Mouse (Mus musculus) liver, adult 10 weeks (tissue): ENCODE measurements around the gene Zfp280d. TPM values are rescaled to one million over a fixed set of nuclear protein-coding genes. Genes with fewer than 3 reads are reported as not detected.

Experiments
- polyA plus RNA-seq: library from polyadenylated mRNA; stranded (reverse); fragments of 350-450 nt; fragmentation: Illumina TruSeq; extraction: RNeasy Lipid Tissue Mini Kit (QIAGEN cat#74804); gene quantifications from one replicate; pipeline ENCODE4 v1.2.3, GENCODE M21; 2014; ENCODE audit warnings: low read depth, low replicate concordance

Zfp280d gene
- 24.9 TPM for polyA plus RNA-seq

GRCm38 (mm10) chr9:72274677-72275076 lies at the start of gene Zfp280d:
Gene Zfp280d (plus strand): TSS chr9:72274860.

Other genes starting within 250 kb of the Zfp280d start
- gene Tcf12, start 163.0 kb upstream of the Zfp280d start, polyA plus RNA-seq: 20.0 TPM
- gene Mns1, start 163.2 kb downstream of the Zfp280d start, polyA plus RNA-seq: 0.08 TPM
- 2.5 TPM for gene Tex9, start 217.4 kb downstream of the Zfp280d start, polyA plus RNA-seq